Mouse (Mus musculus): ENCODE results near the gene Cyp4f39.
"Not testable (repeated sequence)": the region's sequence is repeated elsewhere in the genome, so short reads cannot be mapped to it uniquely, and the experiment has no call there.

The Cyp4f39 gene

GRCm38 (mm10) chr17:32472176-32472575, 19.7 kb downstream of the Cyp4f39 start:
- DNase-seq (ENCODE audit: extremely low spot score, low spot score), result no peak

GRCm38 (mm10) chr17:32474954-32475560, 22.5 kb downstream of the Cyp4f39 start:
- DNase-seq (ENCODE audit: extremely low spot score, low spot score), result no peak

GRCm38 (mm10) chr17:32477204-32477603, 24.7 kb downstream of the Cyp4f39 start:
- DNase-seq (ENCODE audit: extremely low spot score, low spot score), result no peak

GRCm38 (mm10) chr17:32478727-32479126, 26.2 kb downstream of the Cyp4f39 start:
- no peak for DNase-seq (ENCODE audit: extremely low spot score, low spot score)

GRCm38 (mm10) chr17:32479554-32480506, 27.3 kb downstream of the Cyp4f39 start:
- DNase-seq (ENCODE audit: extremely low spot score, low spot score), result no peak

GRCm38 (mm10) chr17:32481766-32482165, 29.2 kb downstream of the Cyp4f39 start:
- DNase-seq (ENCODE audit: extremely low spot score, low spot score), result no peak

- DNase-seq (ENCODE audit: extremely low spot score, low spot score), result peak; percentile 67
Observed at GRCm38 (mm10) chr17:32483200-32483599, 30.7 kb downstream of the Cyp4f39 start.

- peak; percentile 43 for DNase-seq (ENCODE audit: extremely low spot score, low spot score)
Observed at GRCm38 (mm10) chr17:32492349-32492980, 39.9 kb downstream of the Cyp4f39 start.

- DNase-seq (ENCODE audit: extremely low spot score, low spot score), result peak; percentile 46
Observed at GRCm38 (mm10) chr17:32494601-32495000, 42.1 kb downstream of the Cyp4f39 start.

GRCm38 (mm10) chr17:32500511-32500910, 48.0 kb downstream of the Cyp4f39 start:
- DNase-seq (ENCODE audit: extremely low spot score, low spot score), result not testable (repeated sequence)

GRCm38 (mm10) chr17:32501051-32501450, 48.5 kb downstream of the Cyp4f39 start:
- no peak for DNase-seq (ENCODE audit: extremely low spot score, low spot score)

GRCm38 (mm10) chr17:32503111-32503510, 50.6 kb downstream of the Cyp4f39 start:
- no peak for DNase-seq (ENCODE audit: extremely low spot score, low spot score)

- peak; percentile 88 for DNase-seq (ENCODE audit: extremely low spot score, low spot score)
Observed at GRCm38 (mm10) chr17:32505851-32506728, 53.6 kb downstream of the Cyp4f39 start, which contains the start of gene Cyp4f17. Cyp4f17 (plus strand) TSS chr17:32506050.

- no peak for DNase-seq (ENCODE audit: extremely low spot score, low spot score)
Observed at GRCm38 (mm10) chr17:32506729-32507245, 54.3 kb downstream of the Cyp4f39 start.

GRCm38 (mm10) chr17:32516126-32516525, 63.6 kb downstream of the Cyp4f39 start:
- no peak for DNase-seq (ENCODE audit: extremely low spot score, low spot score)

- no peak for DNase-seq (ENCODE audit: extremely low spot score, low spot score)
Observed at GRCm38 (mm10) chr17:32521981-32522380, 69.5 kb downstream of the Cyp4f39 start.

- no peak for DNase-seq (ENCODE audit: extremely low spot score, low spot score)
Observed at GRCm38 (mm10) chr17:32522386-32522785, 69.9 kb downstream of the Cyp4f39 start.

- no peak for DNase-seq (ENCODE audit: extremely low spot score, low spot score)
Observed at GRCm38 (mm10) chr17:32522816-32523215, 70.3 kb downstream of the Cyp4f39 start.

GRCm38 (mm10) chr17:32523895-32524294, 71.4 kb downstream of the Cyp4f39 start:
- DNase-seq (ENCODE audit: extremely low spot score, low spot score), result no peak

- DNase-seq (ENCODE audit: extremely low spot score, low spot score), result not testable (repeated sequence)
Observed at GRCm38 (mm10) chr17:32526341-32526740, 73.8 kb downstream of the Cyp4f39 start.

GRCm38 (mm10) chr17:32527748-32528147, 75.2 kb downstream of the Cyp4f39 start:
- no peak for DNase-seq (ENCODE audit: extremely low spot score, low spot score)

Measured in neural tube, embryonic 10.5 days (tissue).